Mouse (Mus musculus) kidney, adult 2 months (tissue): ENCODE measurements around the gene Cfap61. TPM values are rescaled to one million over a fixed set of nuclear protein-coding genes. Genes with fewer than 3 reads are reported as not detected.

ENCODE experiments used
- DNase-seq: peaks from one replicate; pipeline ENCODE4 v3.0.0; 2021
- H3K27ac ChIP-seq: fragments of 200-500 bp; 2 replicates; pipeline ENCODE4 v1.5.1; 2012; ENCODE audit warnings: low read depth, low read length, control low read depth, inconsistent platforms; ENCODE audit not compliant: insufficient read depth
- H3K27me3 ChIP-seq: fragments of 200-500 bp; replicated peaks from 2 replicates; pipeline ENCODE4 v1.6.1; 2012; ENCODE audit warnings: mild to moderate bottlenecking, moderate library complexity, low read length, inconsistent platforms; ENCODE audit not compliant: control insufficient read depth, insufficient read depth
- H3K36me3 ChIP-seq: fragments of 200-500 bp; 2 replicates; pipeline ENCODE4 v1.6.1; 2012; ENCODE audit warnings: mild to moderate bottlenecking, moderate library complexity, low read length, inconsistent platforms; ENCODE audit not compliant: control insufficient read depth, insufficient read depth
- H3K4me1 ChIP-seq: fragments of 200-500 bp; 2 replicates; pipeline ENCODE4 v1.6.1; 2011; ENCODE audit warnings: low read length; ENCODE audit not compliant: control insufficient read depth, insufficient read depth
- H3K4me3 ChIP-seq: fragments of 200-500 bp; 2 replicates; pipeline ENCODE4 v1.5.1; 2011; ENCODE audit warnings: mild to moderate bottlenecking, low read depth, low read length, control low read depth; ENCODE audit not compliant: insufficient read depth
- CTCF ChIP-seq: fragments of 200-500 bp; conservative IDR thresholded peaks from 2 replicates; pipeline ENCODE4 v1.5.1; 2011; ENCODE audit warnings: low read depth, mild to moderate bottlenecking, control low read depth, low read length, moderate library complexity, mixed read lengths; ENCODE audit not compliant: insufficient read depth, insufficient read length
- POLR2A ChIP-seq: fragments of 200-500 bp; IDR thresholded peaks from one replicate; pipeline ENCODE4 v1.6.1; 2011; ENCODE audit warnings: low read depth, low read length, control low read depth
- WGBS: fragments of 180-500 bp; shearing (Covaris S2); methylation state at CpG from one replicate; pipeline ENCODE4 v1.1.7; 2018; 5-methylcytosine and 5-hydroxymethylcytosine counted together
- polyA plus RNA-seq: library from polyadenylated mRNA; depleted of rRNA; stranded (reverse); fragments of >200 nt; gene quantifications from 2 replicates; pipeline ENCODE4 v1.2.3, GENCODE M21; 2012

Gene Cfap61
- polyA plus RNA-seq, 1 experiment: 0.38 TPM

DNA sequence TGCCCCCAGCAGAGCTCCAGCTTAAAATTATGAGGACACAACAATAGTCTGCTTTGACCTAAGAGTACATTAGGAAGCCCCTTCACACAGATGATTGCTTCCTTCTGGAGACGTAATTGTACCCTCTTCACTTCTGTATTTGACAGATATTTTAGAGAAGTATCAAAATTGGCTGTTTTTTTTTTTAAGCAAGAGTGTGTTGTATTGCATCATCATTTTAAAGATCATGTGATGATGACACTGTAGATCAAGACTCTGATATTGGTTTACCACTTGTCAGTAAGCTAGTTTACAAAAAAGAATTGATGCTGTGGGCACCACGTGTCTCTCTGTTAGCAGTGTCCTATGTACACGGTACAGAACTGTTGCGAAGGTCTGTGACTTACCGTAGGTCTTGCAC is 18.1 kb downstream of the Cfap61 start:
- H3K36me3 ChIP-seq: no peaks in the 10 kb centered on the region
- H3K27ac ChIP-seq: no peak overlapping the region
- WGBS: 42% methylated on average over 5 of the region's 5 CpGs
- H3K4me1 ChIP-seq: no peaks in the 10 kb centered on the region
- DNase-seq: no peak
- no peak for TF ChIP-seq POLR2A
- TF ChIP-seq CTCF: no peak
- H3K4me3 ChIP-seq: no peak overlapping the region
- no peaks in the 10 kb centered on the region for H3K27me3 ChIP-seq

DNA sequence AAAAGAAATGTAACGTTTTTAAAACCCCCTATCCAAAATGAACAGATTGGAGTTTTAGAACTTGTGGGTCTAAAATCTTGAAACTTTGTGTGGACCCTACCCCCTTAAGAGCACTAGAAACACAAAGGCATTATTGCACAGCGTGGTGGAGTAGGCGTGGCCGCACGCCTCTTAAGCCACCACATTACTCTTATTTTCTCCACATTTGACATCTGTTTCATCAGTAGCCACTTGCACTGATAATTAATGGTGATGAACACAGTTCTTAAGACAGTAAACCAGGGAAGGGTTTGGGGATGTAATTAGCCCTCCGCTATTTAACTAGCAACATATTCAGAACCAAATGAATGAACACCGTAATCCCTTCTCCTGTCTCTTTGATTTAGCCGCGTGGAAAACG is 21.3 kb downstream of the Cfap61 start:
- no peak overlapping the region for H3K27ac ChIP-seq
- no peak for TF ChIP-seq CTCF
- TF ChIP-seq POLR2A: no peak
- no peak for DNase-seq
- no peaks in the 10 kb centered on the region for H3K27me3 ChIP-seq
- no peaks in the 10 kb centered on the region for H3K4me1 ChIP-seq
- H3K4me3 ChIP-seq: no peak overlapping the region
- no peaks in the 10 kb centered on the region for H3K36me3 ChIP-seq
- WGBS: 36% methylated on average over 10 of the region's 10 CpGs

DNA sequence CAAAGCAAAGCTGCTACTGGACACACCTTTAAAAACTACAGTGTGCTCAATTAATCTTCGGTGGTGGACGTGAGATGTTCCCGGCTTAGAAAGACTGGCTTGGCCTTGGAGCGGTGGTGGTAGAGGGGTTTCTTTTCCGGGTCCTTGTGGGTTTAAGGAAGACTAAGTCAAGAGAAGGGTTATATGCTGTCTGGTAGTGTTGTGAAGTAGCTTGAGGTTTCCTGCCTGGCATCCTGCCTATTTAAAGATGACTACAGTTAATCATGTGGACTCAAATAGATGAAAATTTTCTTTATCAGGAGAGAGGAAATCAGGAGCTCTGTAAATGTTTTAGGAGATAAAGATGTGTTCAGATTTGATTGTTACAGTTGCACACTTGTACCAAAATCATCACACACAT is 21.7 kb downstream of the Cfap61 start:
- H3K36me3 ChIP-seq: no peaks in the 10 kb centered on the region
- no peak for DNase-seq
- H3K4me3 ChIP-seq: no peak overlapping the region
- TF ChIP-seq CTCF (no peak), POLR2A (no peak)
- H3K27me3 ChIP-seq: no peaks in the 10 kb centered on the region
- H3K4me1 ChIP-seq: no peaks in the 10 kb centered on the region
- no peak overlapping the region for H3K27ac ChIP-seq
- 19% methylated on average over 5 of the region's 5 CpGs for WGBS

DNA sequence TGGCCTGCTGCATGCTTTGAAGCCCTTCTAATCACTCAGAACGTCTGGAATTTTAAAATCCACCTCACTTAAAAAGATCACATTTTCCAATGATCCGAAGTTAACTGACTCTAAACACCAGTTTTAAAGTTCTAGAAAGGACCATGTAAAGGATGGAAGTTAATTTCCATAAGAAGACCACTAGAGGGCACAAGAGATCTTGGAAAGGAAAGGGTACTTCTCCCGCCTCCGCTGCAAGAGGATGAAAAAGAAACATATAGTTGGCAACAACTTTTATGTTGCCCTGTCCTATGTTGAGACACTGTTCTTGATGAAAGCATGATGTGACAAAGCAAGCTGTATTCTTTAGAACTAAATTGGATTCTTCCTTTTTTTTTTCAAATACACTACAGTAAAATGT is 22.9 kb downstream of the Cfap61 start:
- TF ChIP-seq POLR2A: no peak
- TF ChIP-seq CTCF: no peak
- no peak overlapping the region for H3K27ac ChIP-seq
- no peak overlapping the region for H3K4me3 ChIP-seq
- peak; percentile 21 for DNase-seq
- H3K27me3 ChIP-seq: no peaks in the 10 kb centered on the region
- 10% methylated on average over 4 of the region's 4 CpGs for WGBS
- H3K36me3 ChIP-seq: no peaks in the 10 kb centered on the region
- H3K4me1 ChIP-seq: no peaks in the 10 kb centered on the region

DNA sequence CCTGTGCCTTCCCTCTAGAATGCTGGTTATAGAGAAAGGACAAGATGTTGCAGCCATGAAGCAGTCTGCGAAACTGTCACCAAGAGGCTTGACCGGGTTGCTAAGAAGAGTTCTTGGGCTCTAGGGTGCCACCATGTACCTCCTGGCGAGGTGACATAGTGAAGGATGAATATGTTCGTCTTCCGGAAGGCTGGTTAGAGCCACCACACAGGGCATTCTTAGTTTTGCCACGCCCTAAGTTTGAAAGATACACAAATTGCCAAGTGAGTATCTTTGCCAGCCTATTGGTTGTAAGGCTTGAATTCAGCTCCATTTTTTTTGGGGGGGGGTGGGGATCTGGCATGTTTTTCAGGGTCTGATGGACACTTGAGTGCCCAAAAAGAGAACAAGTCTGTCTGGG is 23.5 kb downstream of the Cfap61 start:
- no peak overlapping the region for H3K27ac ChIP-seq
- 87% methylated on average over 6 of the region's 6 CpGs for WGBS
- no peaks in the 10 kb centered on the region for H3K4me1 ChIP-seq
- H3K36me3 ChIP-seq: no peaks in the 10 kb centered on the region
- no peak overlapping the region for H3K4me3 ChIP-seq
- TF ChIP-seq POLR2A (no peak), CTCF (no peak)
- DNase-seq: no peak
- H3K27me3 ChIP-seq: no peaks in the 10 kb centered on the region

DNA sequence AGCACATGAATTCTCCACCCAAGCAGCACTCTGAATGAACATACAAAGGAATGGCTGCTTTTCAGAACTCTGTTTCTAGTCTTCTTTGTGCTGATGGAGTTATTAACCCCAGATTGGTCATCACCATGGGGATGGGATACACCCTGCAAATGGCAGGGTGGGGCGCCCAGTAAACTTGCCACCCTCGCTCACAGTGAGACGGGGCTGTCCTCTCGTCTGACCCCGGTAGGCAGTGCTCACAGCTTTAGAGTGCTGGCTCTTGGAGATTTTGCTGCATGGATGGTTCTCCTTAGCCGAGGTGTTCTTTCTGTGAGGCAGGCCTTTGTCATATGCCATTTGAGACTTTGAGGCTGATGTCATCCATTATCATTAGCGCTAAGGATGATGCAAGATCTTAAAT is 24.0 kb downstream of the Cfap61 start:
- Histone ChIP-seq H3K36me3 (no peaks in the 10 kb centered on the region), H3K4me3 (no peak overlapping the region), H3K27ac (no peak overlapping the region), H3K4me1 (no peaks in the 10 kb centered on the region), H3K27me3 (no peaks in the 10 kb centered on the region)
- WGBS: 85% methylated on average over 7 of the region's 7 CpGs
- TF ChIP-seq POLR2A (no peak), CTCF (no peak)
- DNase-seq: no peak

DNA sequence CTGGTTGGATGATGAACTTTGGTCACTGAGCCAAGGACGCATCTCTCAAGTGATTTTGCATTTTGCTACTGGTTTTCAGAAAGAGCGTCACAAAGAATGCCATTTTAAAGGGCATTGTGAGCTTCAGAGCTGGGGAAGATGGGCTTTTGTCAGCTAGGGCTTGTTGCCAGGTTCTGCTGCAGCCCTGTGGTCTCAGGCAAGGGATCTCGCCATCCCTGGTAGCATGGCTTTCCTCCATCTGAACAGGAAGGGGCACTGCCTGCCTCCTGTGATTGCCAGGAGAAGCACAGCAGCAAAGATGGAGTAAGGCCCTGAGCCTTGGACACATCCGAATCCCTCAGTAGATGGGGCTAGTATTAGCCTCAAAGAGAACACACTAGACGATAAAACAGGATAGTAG is 27.3 kb downstream of the Cfap61 start:
- 79% methylated on average over 5 of the region's 5 CpGs for WGBS
- Histone ChIP-seq H3K36me3 (no peaks in the 10 kb centered on the region), H3K4me1 (no peaks in the 10 kb centered on the region), H3K27me3 (no peaks in the 10 kb centered on the region), H3K4me3 (no peak overlapping the region), H3K27ac (no peak overlapping the region)
- no peak for DNase-seq
- TF ChIP-seq CTCF: no peak
- no peak for TF ChIP-seq POLR2A

DNA sequence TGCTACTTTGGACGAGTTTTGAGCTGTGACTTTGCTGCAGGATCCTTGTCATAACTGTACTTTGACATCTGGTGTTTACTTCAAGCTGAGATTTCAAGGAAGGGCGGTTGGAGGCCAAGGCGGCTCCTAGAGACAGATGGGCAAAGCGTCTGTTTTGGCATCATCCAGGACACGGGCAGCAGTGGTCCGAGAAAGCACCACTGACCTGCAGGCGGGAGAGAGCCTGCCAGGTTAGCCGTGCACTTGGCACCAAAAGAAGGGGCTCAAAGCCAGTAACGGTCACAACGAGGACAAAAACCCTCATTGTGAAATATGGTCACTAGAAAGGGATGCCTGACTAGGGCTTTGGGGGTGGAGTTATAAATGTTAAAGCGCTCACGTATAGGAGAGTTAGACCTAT is 36.2 kb downstream of the Cfap61 start:
- WGBS: 85% methylated on average over 12 of the region's 12 CpGs
- Histone ChIP-seq H3K4me1 (no peaks in the 10 kb centered on the region), H3K4me3 (no peak overlapping the region), H3K27ac (no peak overlapping the region), H3K27me3 (no peaks in the 10 kb centered on the region), H3K36me3 (no peaks in the 10 kb centered on the region)
- no peak for TF ChIP-seq CTCF
- TF ChIP-seq POLR2A: no peak
- DNase-seq: no peak
